Mouse (Mus musculus): ENCODE measurements around the gene Myo10. TPM values are rescaled to one million over a fixed set of nuclear protein-coding genes. Genes with fewer than 3 reads are reported as not detected.

The Myo10 gene
- polyA plus RNA-seq, 1 experiment: 45.4 TPM

DNA sequence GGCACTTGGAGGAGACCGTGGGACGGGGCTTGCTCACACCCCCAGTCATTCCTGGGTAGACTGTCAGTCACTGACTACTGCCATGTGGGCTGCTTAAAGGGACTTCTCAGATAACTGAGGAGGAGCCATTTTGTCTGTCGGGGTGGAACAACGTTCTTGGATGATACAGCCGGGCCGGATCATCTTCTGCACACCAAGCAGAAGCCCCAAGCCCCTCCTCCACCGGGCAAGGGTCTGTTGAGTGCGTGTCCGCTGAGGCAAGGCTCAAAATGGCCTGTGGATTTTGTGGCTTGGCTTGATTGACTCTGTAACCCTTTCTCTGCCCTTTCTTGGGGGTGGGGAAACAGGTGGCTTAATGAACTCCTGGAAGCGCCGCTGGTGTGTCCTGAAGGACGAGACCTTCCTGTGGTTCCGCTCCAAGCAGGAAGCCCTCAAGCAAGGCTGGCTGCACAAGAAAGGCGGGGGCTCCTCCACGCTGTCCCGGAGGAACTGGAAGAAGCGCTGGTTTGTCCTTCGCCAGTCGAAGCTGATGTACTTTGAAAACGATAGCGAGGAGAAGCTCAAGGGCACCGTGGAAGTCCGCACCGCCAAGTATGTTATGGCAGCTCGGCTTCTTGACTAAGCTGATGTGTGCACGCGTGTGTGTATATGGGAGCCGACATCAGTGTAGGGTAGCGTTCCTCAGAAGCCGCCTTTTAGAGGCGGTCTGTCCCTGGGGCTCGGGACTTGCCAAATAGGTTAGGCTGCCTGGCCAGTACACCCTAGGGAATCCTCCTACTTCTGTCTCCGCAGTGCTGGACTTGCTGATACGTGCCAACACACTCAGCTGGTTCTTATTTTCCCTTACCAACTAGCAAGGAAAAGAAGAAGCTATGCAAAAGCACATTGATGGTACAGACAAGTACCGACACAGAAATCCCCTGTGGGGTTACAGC is 163.4 kb downstream of the Myo10 start:
- Histone ChIP-seq H3K4me1 (ENCODE audit: control insufficient read depth, insufficient read depth, low read length) (peaks cover 14% of the 10 kb centered on the region), H3K27ac (ENCODE audit: insufficient read depth, low read depth, low read length) (no peak overlapping the region), H3K4me3 (ENCODE audit: insufficient read depth, low read depth, low read length) (no peak overlapping the region), H3K27me3 (replicated peaks; ENCODE audit: control insufficient read depth, insufficient read depth, low read length) (no peaks in the 10 kb centered on the region), H3K36me3 (ENCODE audit: control insufficient read depth, insufficient read depth, low read length) (peaks cover 10% of the 10 kb centered on the region)
- DNase-seq: no peak
- WGBS: 74% methylated on average over 35 of the region's 35 CpGs
- no peak for TF ChIP-seq POLR2A (IDR thresholded peaks at IDR 0.05; ENCODE audit: low read depth, low read length)
- TF ChIP-seq CTCF (conservative IDR thresholded peaks at IDR 0.05; ENCODE audit: insufficient read depth, insufficient read length, low read depth, low read length): no peak

DNA sequence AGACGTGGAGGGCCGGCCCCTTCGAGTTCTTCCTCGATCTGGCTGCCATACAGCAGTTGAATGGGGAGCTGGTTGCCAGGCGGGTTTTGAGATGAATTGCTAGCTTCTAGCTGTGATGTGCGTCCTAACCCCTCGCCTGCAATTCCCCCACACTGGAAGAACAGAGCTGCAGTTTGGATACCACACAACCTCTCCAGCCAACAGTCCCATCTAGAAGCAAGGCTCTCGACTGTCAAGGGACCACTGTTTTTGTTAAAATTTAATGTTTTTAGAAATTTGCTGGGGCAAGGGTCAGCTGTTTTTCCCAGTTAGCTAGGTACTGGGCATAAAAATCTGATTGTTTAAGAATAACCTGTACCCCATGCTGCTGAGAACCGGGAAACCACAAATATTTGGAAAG is 165.1 kb downstream of the Myo10 start:
- WGBS: 80% methylated on average over 9 of the region's 9 CpGs

DNA sequence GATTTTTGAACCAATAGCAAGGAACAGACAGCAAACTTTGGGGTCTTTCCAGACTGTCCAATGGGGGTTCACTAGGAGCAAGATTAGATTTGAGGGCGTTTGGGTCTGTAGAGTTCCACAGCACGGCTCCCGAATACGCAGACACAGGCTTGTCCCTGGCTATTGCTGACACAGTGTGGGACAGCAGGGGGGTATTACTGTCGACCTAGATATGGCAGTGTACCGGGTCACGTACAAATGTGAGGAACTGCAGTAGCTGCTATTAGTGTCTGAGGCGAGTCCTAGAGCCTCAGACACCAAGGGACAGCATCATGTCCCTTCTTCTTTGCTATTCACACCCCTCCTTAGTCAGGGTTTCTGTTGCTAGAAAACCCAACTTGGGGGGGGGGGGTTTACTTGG is 165.6 kb downstream of the Myo10 start:
- no peak overlapping the region for H3K4me3 ChIP-seq (ENCODE audit: insufficient read depth, low read depth, low read length)
- 83% methylated on average over 8 of the region's 8 CpGs for WGBS
- no peak for DNase-seq
- no peaks in the 10 kb centered on the region for H3K27me3 ChIP-seq (replicated peaks; ENCODE audit: control insufficient read depth, insufficient read depth, low read length)
- H3K27ac ChIP-seq (ENCODE audit: insufficient read depth, low read depth, low read length): peak overlapping the region; percentile 19; the same call in 1 of the 2 replicates
- peaks cover 14% of the 10 kb centered on the region for H3K4me1 ChIP-seq (ENCODE audit: control insufficient read depth, insufficient read depth, low read length)
- peaks cover 8% of the 10 kb centered on the region for H3K36me3 ChIP-seq (ENCODE audit: control insufficient read depth, insufficient read depth, low read length)
- no peak for TF ChIP-seq CTCF (conservative IDR thresholded peaks at IDR 0.05; ENCODE audit: insufficient read depth, insufficient read length, low read depth, low read length)
- no peak for TF ChIP-seq POLR2A (IDR thresholded peaks at IDR 0.05; ENCODE audit: low read depth, low read length)

More for the DNA sequence above, 165.1 kb downstream of the Myo10 start:
- Histone ChIP-seq H3K4me3 (ENCODE audit: insufficient read depth, low read depth, low read length) (no peak overlapping the region), H3K27me3 (replicated peaks; ENCODE audit: control insufficient read depth, insufficient read depth, low read length) (no peaks in the 10 kb centered on the region), H3K27ac (ENCODE audit: insufficient read depth, low read depth, low read length) (no peak overlapping the region), H3K4me1 (ENCODE audit: control insufficient read depth, insufficient read depth, low read length) (peaks cover 14% of the 10 kb centered on the region), H3K36me3 (ENCODE audit: control insufficient read depth, insufficient read depth, low read length) (peaks cover 10% of the 10 kb centered on the region)
- no peak for TF ChIP-seq POLR2A (IDR thresholded peaks at IDR 0.05; ENCODE audit: low read depth, low read length)
- TF ChIP-seq CTCF (conservative IDR thresholded peaks at IDR 0.05; ENCODE audit: insufficient read depth, insufficient read length, low read depth, low read length): no peak
- no peak for DNase-seq

DNA sequence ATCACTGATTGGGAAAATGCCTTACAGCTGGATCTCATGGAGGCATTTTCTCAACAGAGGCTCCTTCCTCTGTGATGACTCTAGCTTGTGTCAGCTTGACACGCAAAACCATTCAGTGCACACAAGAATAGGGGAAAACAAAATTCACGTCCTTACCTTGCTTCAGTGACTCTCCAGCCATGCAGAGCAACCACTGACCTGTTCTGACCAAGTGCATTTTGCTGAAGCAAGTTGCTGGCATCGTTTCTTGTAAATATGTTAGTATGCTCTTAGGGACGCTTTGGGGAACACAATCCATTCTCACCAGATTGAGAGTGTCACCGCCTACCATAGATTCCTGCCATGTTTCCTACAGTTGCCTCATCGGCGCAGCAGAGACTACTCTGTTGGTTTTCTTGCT is 166.2 kb downstream of the Myo10 start:
- WGBS: 53% methylated on average over 7 of the region's 7 CpGs
- Histone ChIP-seq H3K36me3 (ENCODE audit: control insufficient read depth, insufficient read depth, low read length) (peaks cover 8% of the 10 kb centered on the region), H3K27me3 (replicated peaks; ENCODE audit: control insufficient read depth, insufficient read depth, low read length) (no peaks in the 10 kb centered on the region), H3K27ac (ENCODE audit: insufficient read depth, low read depth, low read length) (peak overlapping the region; percentile 26; the same call in 1 of the 2 replicates), H3K4me1 (ENCODE audit: control insufficient read depth, insufficient read depth, low read length) (peaks cover 14% of the 10 kb centered on the region), H3K4me3 (ENCODE audit: insufficient read depth, low read depth, low read length) (no peak overlapping the region)
- TF ChIP-seq POLR2A (IDR thresholded peaks at IDR 0.05; ENCODE audit: low read depth, low read length): no peak
- TF ChIP-seq CTCF (conservative IDR thresholded peaks at IDR 0.05; ENCODE audit: insufficient read depth, insufficient read length, low read depth, low read length): no peak
- DNase-seq: peak; percentile 77

DNA sequence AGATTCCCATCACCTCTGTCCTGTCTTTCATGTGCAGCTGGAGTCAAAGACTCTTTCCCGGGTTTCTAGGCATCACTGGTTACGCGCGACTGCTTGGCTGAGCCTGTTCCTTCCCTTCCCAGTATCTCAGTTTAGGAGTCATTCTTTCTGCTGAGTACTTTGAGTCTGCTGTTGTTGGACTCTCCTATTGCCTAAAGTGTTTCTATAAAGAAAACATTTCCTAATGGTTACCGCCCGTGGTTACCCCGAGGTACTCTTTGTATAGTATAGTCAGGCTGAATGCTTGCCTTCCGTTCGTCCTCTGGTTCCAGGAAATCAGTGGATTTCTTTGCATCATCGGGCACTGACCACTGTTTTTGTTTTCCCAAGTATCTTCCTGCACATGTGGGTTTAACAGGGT is 166.9 kb downstream of the Myo10 start:
- no peak for DNase-seq
- Histone ChIP-seq H3K27ac (ENCODE audit: insufficient read depth, low read depth, low read length) (no peak overlapping the region), H3K27me3 (replicated peaks; ENCODE audit: control insufficient read depth, insufficient read depth, low read length) (no peaks in the 10 kb centered on the region), H3K4me3 (ENCODE audit: insufficient read depth, low read depth, low read length) (no peak overlapping the region), H3K36me3 (ENCODE audit: control insufficient read depth, insufficient read depth, low read length) (peaks cover 6% of the 10 kb centered on the region), H3K4me1 (ENCODE audit: control insufficient read depth, insufficient read depth, low read length) (peaks cover 14% of the 10 kb centered on the region)
- WGBS: 58% methylated on average over 10 of the region's 10 CpGs
- no peak for TF ChIP-seq CTCF (conservative IDR thresholded peaks at IDR 0.05; ENCODE audit: insufficient read depth, insufficient read length, low read depth, low read length)
- TF ChIP-seq POLR2A (IDR thresholded peaks at IDR 0.05; ENCODE audit: low read depth, low read length): no peak

DNA sequence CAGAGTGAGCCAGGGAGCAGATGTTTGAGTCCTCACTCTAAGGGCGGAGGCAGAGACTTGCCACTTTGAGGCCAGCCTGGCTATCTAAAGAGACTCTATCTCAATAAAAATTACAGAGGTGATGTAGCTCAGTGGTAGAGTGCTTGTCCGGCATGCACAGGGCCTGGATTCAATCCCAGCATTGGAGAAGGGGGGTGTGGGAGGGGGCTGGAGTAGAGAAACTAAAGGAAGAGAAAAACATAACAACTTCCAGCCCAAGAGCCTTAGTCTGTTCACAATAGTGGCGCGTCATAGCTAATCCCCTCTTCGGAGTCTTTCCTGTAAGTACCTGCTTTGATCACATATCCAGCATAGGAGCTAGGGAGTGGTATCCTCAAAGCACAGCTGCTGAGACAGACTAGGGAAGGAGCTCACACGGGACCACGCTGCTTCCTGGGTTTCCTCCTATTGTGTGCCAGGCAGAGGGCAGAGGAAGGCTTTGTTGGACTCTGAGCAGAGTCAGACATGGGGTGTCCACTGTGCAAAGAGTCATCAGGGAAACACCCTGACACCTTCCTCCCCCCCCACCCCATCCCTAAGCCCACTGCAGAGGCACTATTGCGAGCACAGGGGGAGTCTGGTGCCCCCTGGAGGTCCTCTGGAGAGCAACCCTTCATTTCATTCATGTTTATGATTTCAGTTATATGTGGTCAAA is 169.5 kb downstream of the Myo10 start:
- Histone ChIP-seq H3K4me1 (ENCODE audit: control insufficient read depth, insufficient read depth, low read length) (peaks cover 14% of the 10 kb centered on the region), H3K4me3 (ENCODE audit: insufficient read depth, low read depth, low read length) (no peak overlapping the region), H3K27me3 (replicated peaks; ENCODE audit: control insufficient read depth, insufficient read depth, low read length) (no peaks in the 10 kb centered on the region), H3K36me3 (ENCODE audit: control insufficient read depth, insufficient read depth, low read length) (no peaks in the 10 kb centered on the region; the same call in 1 of the 2 replicates), H3K27ac (ENCODE audit: insufficient read depth, low read depth, low read length) (no peak overlapping the region)
- 67% methylated on average over 8 of the region's 8 CpGs for WGBS
- DNase-seq: no peak
- TF ChIP-seq CTCF (conservative IDR thresholded peaks at IDR 0.05; ENCODE audit: insufficient read depth, insufficient read length, low read depth, low read length) (peak; percentile 36), POLR2A (IDR thresholded peaks at IDR 0.05; ENCODE audit: low read depth, low read length) (no peak)

DNA sequence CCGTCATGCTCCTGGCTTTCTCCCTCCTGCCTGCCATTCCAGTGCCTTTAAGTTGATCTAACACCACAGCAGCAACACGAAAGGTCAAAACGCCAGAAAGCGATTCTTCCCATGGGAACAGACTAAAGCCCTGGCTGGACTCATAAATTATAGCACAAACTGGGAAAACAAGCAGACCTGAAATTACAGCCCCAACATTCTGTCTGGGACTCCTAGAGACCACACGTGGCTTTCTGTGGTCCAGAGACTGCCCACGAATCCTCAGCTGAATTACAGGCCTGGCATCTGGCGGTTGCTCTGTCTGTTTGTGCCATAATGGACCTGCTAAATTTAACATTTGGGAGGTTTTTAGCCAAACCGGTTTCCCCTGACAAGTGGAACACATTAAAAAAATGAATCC is 171.8 kb downstream of the Myo10 start:
- WGBS: 59% methylated on average over 8 of the region's 8 CpGs
- Histone ChIP-seq H3K27me3 (replicated peaks; ENCODE audit: control insufficient read depth, insufficient read depth, low read length) (no peaks in the 10 kb centered on the region), H3K27ac (ENCODE audit: insufficient read depth, low read depth, low read length) (no peak overlapping the region), H3K4me1 (ENCODE audit: control insufficient read depth, insufficient read depth, low read length) (peaks cover 6% of the 10 kb centered on the region; the same call in 1 of the 2 replicates), H3K4me3 (ENCODE audit: insufficient read depth, low read depth, low read length) (no peak overlapping the region), H3K36me3 (ENCODE audit: control insufficient read depth, insufficient read depth, low read length) (peaks cover 2% of the 10 kb centered on the region; the same call in 1 of the 2 replicates)
- DNase-seq: no peak
- TF ChIP-seq CTCF (conservative IDR thresholded peaks at IDR 0.05; ENCODE audit: insufficient read depth, insufficient read length, low read depth, low read length) (no peak), POLR2A (IDR thresholded peaks at IDR 0.05; ENCODE audit: low read depth, low read length) (no peak)

Measured in kidney, adult 2 months (tissue).